Mouse (Mus musculus): ENCODE data around the gene Lamtor3.
"Not testable (repeated sequence)": the region's sequence is repeated elsewhere in the genome, so short reads cannot be mapped to it uniquely, and the experiment has no call there.

GRCm38 (mm10) chr3:137914567-137914966, 3.7 kb upstream of the Lamtor3 start:
- not testable (repeated sequence) for TF ChIP-seq MAX (IDR thresholded peaks at IDR 0.05); CTCF (IDR thresholded peaks at IDR 0.05; ENCODE audit: control insufficient read depth, insufficient read depth, insufficient read length); FOSL1 (IDR thresholded peaks at IDR 0.05; ENCODE audit: insufficient read depth, low read length, poor library complexity, severe bottlenecking); MYOG (IDR thresholded peaks at IDR 0.05; ENCODE audit: control insufficient read depth, extremely low read depth, insufficient read length); USF1 (IDR thresholded peaks at IDR 0.05; ENCODE audit: low read depth); CEBPB (IDR thresholded peaks at IDR 0.05; ENCODE audit: low read depth)

Data from C2C12 (cell line).